Comparison of ENCODE assay signal across 12 mouse cellular contexts in genomic region chr4:95234030-95234555, GRCm38 (mm10).
DNase-seq lines count a peak whose midpoint lies in the region; ATAC-seq and TF ChIP-seq lines count a peak whose summit lies in the region.
"Had no signal": no experiment of that assay in that cellular context is flagged by ENCODE, and none has a peak within 500 bp of the region (broad histone marks: within the 10 kb centered on the region; RNA-seq: fewer than 3 reads in every experiment).

No protein-coding gene starts in this region.

- TF ChIP-seq EP300 in heart, postnatal 0 days (IDR thresholded peaks at IDR 0.05; ENCODE audit: low read depth): no peak

- H3K4me3 ChIP-seq in limb, embryonic 11.5 days (ENCODE audit: low read depth, low read length): no peak overlapping the region
- no peak overlapping the region for H3K4me3 ChIP-seq in limb, embryonic 10.5 days
- H3K4me3 ChIP-seq in heart, postnatal 0 days (ENCODE audit: low read depth, low read length): no peak overlapping the region
- H3K4me3 ChIP-seq in midbrain, embryonic 14.5 days (replicated peaks; ENCODE audit: low read depth, low read length): no peak overlapping the region
- H3K4me3 ChIP-seq: liver, embryonic 13.5 days had no signal

- DNase-seq in limb, embryonic 11.5 days (ENCODE audit: low spot score): peak; percentile 12
- DNase-seq in limb, embryonic 10.5 days (ENCODE audit: low spot score): no peak
- peak; percentile 20 for DNase-seq in fibroblast of lung, adult 2 months (ENCODE audit: low read depth)
- DNase-seq in heart, postnatal 0 days (ENCODE audit: low spot score): peak; percentile 9
- DNase-seq in kidney, postnatal 4 days: peak; percentile 43 to 59
- no peak for DNase-seq in right cerebral cortex, postnatal 25 days
- no peak for DNase-seq in midbrain, embryonic 14.5 days
- DNase-seq: adrenal gland, postnatal 14 days; cerebellum, postnatal 36 days; liver, embryonic 13.5 days; right cerebral cortex, adult 18-20 months had no signal

- no peak overlapping the region for H3K4me2 ChIP-seq in limb, embryonic 11.5 days (ENCODE audit: low read depth, severe bottlenecking)
- H3K4me2 ChIP-seq in heart, postnatal 0 days (ENCODE audit: low read depth, low read length): no peak overlapping the region
- no peak overlapping the region for H3K4me2 ChIP-seq in midbrain, embryonic 14.5 days (ENCODE audit: low read length)
- H3K4me2 ChIP-seq: liver, embryonic 13.5 days had no signal

- ATAC-seq in limb, embryonic 11.5 days (ENCODE audit: insufficient number of reproducible peaks, low FRiP score, low TSS enrichment, low read depth): no peak
- ATAC-seq in heart, postnatal 0 days (ENCODE audit: insufficient read depth, low read depth): no peak
- ATAC-seq in midbrain, embryonic 14.5 days (ENCODE audit: low FRiP score, low TSS enrichment): no peak
- ATAC-seq: forebrain, embryonic 16.5 days had no signal

- no peaks in the 10 kb centered on the region for H3K4me1 ChIP-seq in limb, embryonic 11.5 days (ENCODE audit: control insufficient read depth, insufficient read depth, low read length)
- H3K4me1 ChIP-seq in limb, embryonic 10.5 days: no peaks in the 10 kb centered on the region
- H3K4me1 ChIP-seq in heart, postnatal 0 days (ENCODE audit: control insufficient read depth, insufficient read depth): no peaks in the 10 kb centered on the region
- H3K4me1 ChIP-seq in midbrain, embryonic 14.5 days (ENCODE audit: control insufficient read depth, insufficient read depth, low read length): no peaks in the 10 kb centered on the region
- H3K4me1 ChIP-seq: liver, embryonic 13.5 days had no signal

- 90% methylated on average over 2 of the region's 2 CpGs for WGBS in limb, embryonic 11.5 days
- 92% methylated on average over 2 of the region's 2 CpGs for WGBS in limb, embryonic 10.5 days
- WGBS in heart, postnatal 0 days: 65% methylated on average over 2 of the region's 2 CpGs
- WGBS in midbrain, embryonic 14.5 days: 94% methylated on average over 2 of the region's 2 CpGs

- H3K27ac ChIP-seq in limb, embryonic 11.5 days (replicated peaks; ENCODE audit: low read depth, low read length): no peak overlapping the region
- no peak overlapping the region for H3K27ac ChIP-seq in limb, embryonic 10.5 days
- no peak overlapping the region for H3K27ac ChIP-seq in heart, postnatal 0 days (ENCODE audit: low read depth)
- no peak overlapping the region for H3K27ac ChIP-seq in midbrain, embryonic 14.5 days (replicated peaks; ENCODE audit: low read depth, low read length)
- H3K27ac ChIP-seq: liver, embryonic 13.5 days had no signal

- no peaks in the 10 kb centered on the region for H3K9me3 ChIP-seq in limb, embryonic 11.5 days (ENCODE audit: control insufficient read depth, low read length)
- no peaks in the 10 kb centered on the region for H3K9me3 ChIP-seq in limb, embryonic 10.5 days (replicated peaks)
- H3K9me3 ChIP-seq in heart, postnatal 0 days (replicated peaks; ENCODE audit: control insufficient read depth, low read length): no peaks in the 10 kb centered on the region
- H3K9me3 ChIP-seq in midbrain, embryonic 14.5 days (ENCODE audit: control insufficient read depth, low read length): no peaks in the 10 kb centered on the region
- H3K9me3 ChIP-seq: liver, embryonic 13.5 days had no signal

- TF ChIP-seq CTCF in heart, postnatal 0 days (IDR thresholded peaks at IDR 0.05; ENCODE audit: low read depth): no peak

- no peak overlapping the region for H3K9ac ChIP-seq in limb, embryonic 11.5 days (ENCODE audit: low read length)
- no peak overlapping the region for H3K9ac ChIP-seq in heart, postnatal 0 days (replicated peaks; ENCODE audit: low read depth, low read length)
- H3K9ac ChIP-seq in midbrain, embryonic 14.5 days (replicated peaks; ENCODE audit: low read length): no peak overlapping the region
- H3K9ac ChIP-seq: liver, embryonic 13.5 days had no signal

- no peaks in the 10 kb centered on the region for H3K36me3 ChIP-seq in limb, embryonic 11.5 days (ENCODE audit: control insufficient read depth, insufficient read depth, low read length)
- no peaks in the 10 kb centered on the region for H3K36me3 ChIP-seq in limb, embryonic 10.5 days
- H3K36me3 ChIP-seq in heart, postnatal 0 days (replicated peaks; ENCODE audit: control insufficient read depth, insufficient read depth, low read length): no peaks in the 10 kb centered on the region
- H3K36me3 ChIP-seq in midbrain, embryonic 14.5 days (ENCODE audit: control insufficient read depth, insufficient read depth, low read length): no peaks in the 10 kb centered on the region
- H3K36me3 ChIP-seq: liver, embryonic 13.5 days had no signal

- H3K27me3 ChIP-seq in limb, embryonic 11.5 days (ENCODE audit: control insufficient read depth, insufficient read depth, low read length): no peaks in the 10 kb centered on the region
- no peaks in the 10 kb centered on the region for H3K27me3 ChIP-seq in limb, embryonic 10.5 days (ENCODE audit: low read depth, poor library complexity, severe bottlenecking)
- H3K27me3 ChIP-seq in heart, postnatal 0 days (ENCODE audit: control insufficient read depth, insufficient read depth, low read length): no peaks in the 10 kb centered on the region
- H3K27me3 ChIP-seq in midbrain, embryonic 14.5 days (ENCODE audit: control insufficient read depth, insufficient read depth, low read length): no peaks in the 10 kb centered on the region
- H3K27me3 ChIP-seq: liver, embryonic 13.5 days had no signal

Comparison
In these comparisons a context has a peak if more than half of its experiments do, and no peak if none do; other contexts are left out.
1. DNase-seq: peak in limb, embryonic 11.5 days (single experiment), fibroblast of lung, adult 2 months (single experiment), heart, postnatal 0 days (single experiment) and kidney, postnatal 4 days (2 of 2); none in limb, embryonic 10.5 days (single experiment), right cerebral cortex, postnatal 25 days (single experiment) and midbrain, embryonic 14.5 days (single experiment).